Mouse (Mus musculus): Measurements from ENCODE around the gene Lrrd1. TPM values are rescaled to one million over a fixed set of nuclear protein-coding genes. Genes with fewer than 3 reads are reported as not detected.

The Lrrd1 gene
- total RNA-seq, 2 experiments from 2014 or later, result 0.20 to 0.23 TPM

Other genes starting within 250 kb of the Lrrd1 start
- 10 to 100 TPM; 22.9 to 24.7 TPM for gene Pex1, start 249.1 kb upstream of the Lrrd1 start, total RNA-seq (2021)
- 1 to 10 TPM; 9.6 to 9.9 TPM for gene Rbm48, start 248.6 kb upstream of the Lrrd1 start, total RNA-seq (2021)
- gene Tmbim7, start 194.0 kb upstream of the Lrrd1 start, total RNA-seq (2021), result not detected
- 100 to 1,000 TPM; 103 to 112 TPM for gene Gatad1, start 188.0 kb upstream of the Lrrd1 start, total RNA-seq (2021)
- gene Ankib1, start 42.2 kb upstream of the Lrrd1 start, total RNA-seq (2021), result 10 to 100 TPM; 82.0 to 92.3 TPM
- 10 to 100 TPM; 44.0 to 54.2 TPM for gene Krit1, start 42.0 kb upstream of the Lrrd1 start, total RNA-seq (2021)
- gene Mterf1a, start 48.8 kb downstream of the Lrrd1 start, total RNA-seq (2021), result 10 to 100 TPM in 1 of 2 experiments, 1 to 10 TPM in 1; 8.1 to 11.9 TPM
- 10 to 100 TPM; 57.2 to 62.5 TPM for gene Akap9, start 82.9 kb downstream of the Lrrd1 start, total RNA-seq (2021)